Mouse (Mus musculus): ENCODE results near the gene Atxn7l3. TPM values are rescaled to one million over a fixed set of nuclear protein-coding genes. Genes with fewer than 3 reads are reported as not detected.

Gene Atxn7l3
- polyA plus RNA-seq, 2 experiments, result 3.6 to 11.6 TPM

DNA sequence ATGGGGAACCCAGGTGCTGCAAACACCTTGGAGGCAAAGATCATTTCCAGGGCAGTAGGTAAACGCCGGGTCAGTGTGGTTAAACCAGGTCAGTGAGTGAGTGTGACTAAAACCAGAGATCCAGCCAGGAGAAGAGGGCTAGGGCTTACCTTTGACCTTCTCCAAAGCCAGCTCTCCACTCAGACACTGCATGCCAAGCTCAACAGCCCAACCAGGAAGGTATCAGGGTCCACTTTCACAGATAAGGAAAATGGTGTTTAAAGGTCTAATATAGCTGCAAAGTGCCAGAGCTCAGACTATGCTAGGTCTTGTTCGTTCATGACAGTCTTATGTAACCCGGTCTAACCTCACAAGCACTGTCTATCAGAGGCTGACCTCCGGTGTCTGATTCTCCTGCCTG lies 55.2 kb downstream of the Atxn7l3 start:
- TF ChIP-seq EP300 (IDR thresholded peaks at IDR 0.05; ENCODE audit: low read depth) (no peak), CTCF (IDR thresholded peaks at IDR 0.05; ENCODE audit: low read depth) (no peak)
- Histone ChIP-seq H3K4me1 (replicated peaks; ENCODE audit: control insufficient read depth in 2 of 2, insufficient read depth in 2 of 2, low read length in 1 of 2) (peaks cover 0 to 5% of the 10 kb centered on the region in 2 experiments; a peak in 2 of 4 replicates), H3K36me3 (replicated peaks; ENCODE audit: control insufficient read depth, insufficient read depth, low read depth) (no peaks in the 10 kb centered on the region), H3K9me3 (ENCODE audit: control insufficient read depth, low read length) (no peaks in the 10 kb centered on the region), H3K4me2 (ENCODE audit: low read depth) (no peak overlapping the region), H3K27me3 (ENCODE audit: control insufficient read depth, insufficient read depth, low read length) (peaks cover 10% of the 10 kb centered on the region), H3K4me3 (ENCODE audit: insufficient read depth in 1 of 2, low read depth in 2 of 2, low read length in 2 of 2) (no peak overlapping the region), H3K9ac (replicated peaks) (no peak overlapping the region), H3K27ac (no peak overlapping the region)
- ATAC-seq (ENCODE audit: insufficient read depth) (peak; percentile 50), DNase-seq (ENCODE audit: low read depth in 3 of 3, low spot score in 3 of 3) (no peak)
- 62% methylated on average over 5 of the region's 5 CpGs for WGBS (ENCODE audit: insufficient replicate concordance)

- no peaks in the 10 kb centered on the region for H3K36me3 ChIP-seq (replicated peaks; ENCODE audit: control insufficient read depth, insufficient read depth, low read depth)
- TF ChIP-seq EP300 (IDR thresholded peaks at IDR 0.05; ENCODE audit: low read depth) (no peak), CTCF (IDR thresholded peaks at IDR 0.05; ENCODE audit: low read depth) (no peak)
- WGBS (ENCODE audit: insufficient replicate concordance), result 76% methylated on average over 6 of the region's 6 CpGs
- H3K4me3 ChIP-seq (ENCODE audit: insufficient read depth in 1 of 2, low read depth in 2 of 2, low read length in 2 of 2), result no peak overlapping the region
- no peak overlapping the region for H3K9ac ChIP-seq (replicated peaks)
- DNase-seq (ENCODE audit: low read depth in 3 of 3, low spot score in 3 of 3), result no peak
- H3K4me2 ChIP-seq (ENCODE audit: low read depth), result no peak overlapping the region
- peaks cover 0 to 8% of the 10 kb centered on the region in 2 experiments; a peak in 2 of 4 replicates for H3K4me1 ChIP-seq (replicated peaks; ENCODE audit: control insufficient read depth in 2 of 2, insufficient read depth in 2 of 2, low read length in 1 of 2)
- no peak for ATAC-seq (ENCODE audit: insufficient read depth)
- no peaks in the 10 kb centered on the region for H3K9me3 ChIP-seq (ENCODE audit: control insufficient read depth, low read length)
- H3K27ac ChIP-seq, result no peak overlapping the region
- H3K27me3 ChIP-seq (ENCODE audit: control insufficient read depth, insufficient read depth, low read length), result peaks cover 10% of the 10 kb centered on the region
Measured at GRCm38 (mm10) chr11:102240636-102241035, 55.8 kb downstream of the Atxn7l3 start.

Other genes with a start within 250 kb of the Atxn7l3 start
- gene Mpp2, start 208.1 kb downstream of the Atxn7l3 start, polyA plus RNA-seq (2012; rRNA removed), result 11.9 and 13.1 TPM in 2 replicates
- 7.4 and 10.6 TPM in 2 replicates for gene Mpp2, start 208.1 kb downstream of the Atxn7l3 start, polyA plus RNA-seq (2014; fragmentation: Nextera tagmentation; extraction: Ambion mirVana)
- not detected in 2 replicates for gene Ppy, start 195.3 kb downstream of the Atxn7l3 start, polyA plus RNA-seq (2012; rRNA removed)
- not detected in 2 replicates for gene Ppy, start 195.3 kb downstream of the Atxn7l3 start, polyA plus RNA-seq (2014; fragmentation: Nextera tagmentation; extraction: Ambion mirVana)
- 0.22 and 0.57 TPM in 2 replicates for gene Pyy, start 188.8 kb downstream of the Atxn7l3 start, polyA plus RNA-seq (2012; rRNA removed)
- not detected in 2 replicates for gene Pyy, start 188.8 kb downstream of the Atxn7l3 start, polyA plus RNA-seq (2014; fragmentation: Nextera tagmentation; extraction: Ambion mirVana)
- 10.1 and 11.3 TPM in 2 replicates for gene Nags, start 151.1 kb downstream of the Atxn7l3 start, polyA plus RNA-seq (2012; rRNA removed)
- gene Nags, start 151.1 kb downstream of the Atxn7l3 start, polyA plus RNA-seq (2014; fragmentation: Nextera tagmentation; extraction: Ambion mirVana), result 7.2 and 7.5 TPM in 2 replicates
- 8.9 and 9.2 TPM in 2 replicates for gene Tmem101, start 140.2 kb downstream of the Atxn7l3 start, polyA plus RNA-seq (2012; rRNA removed)
- 7.8 and 8.5 TPM in 2 replicates for gene Tmem101, start 140.2 kb downstream of the Atxn7l3 start, polyA plus RNA-seq (2014; fragmentation: Nextera tagmentation; extraction: Ambion mirVana)
- 10.4 and 15.4 TPM in 2 replicates for gene Lsm12, start 111.3 kb downstream of the Atxn7l3 start, polyA plus RNA-seq (2012; rRNA removed)
- gene Lsm12, start 111.3 kb downstream of the Atxn7l3 start, polyA plus RNA-seq (2014; fragmentation: Nextera tagmentation; extraction: Ambion mirVana), result 51.4 and 56.2 TPM in 2 replicates
- gene G6pc3, start 107.0 kb downstream of the Atxn7l3 start, polyA plus RNA-seq (2012; rRNA removed), result 12.6 and 14.8 TPM in 2 replicates
- 7.3 and 10.1 TPM in 2 replicates for gene G6pc3, start 107.0 kb downstream of the Atxn7l3 start, polyA plus RNA-seq (2014; fragmentation: Nextera tagmentation; extraction: Ambion mirVana)
- 8.8 and 10.0 TPM in 2 replicates for gene Hdac5, start 66.5 kb downstream of the Atxn7l3 start, polyA plus RNA-seq (2012; rRNA removed)
- gene Hdac5, start 66.5 kb downstream of the Atxn7l3 start, polyA plus RNA-seq (2014; fragmentation: Nextera tagmentation; extraction: Ambion mirVana), result 6.4 and 7.3 TPM in 2 replicates
- gene BC030867, start 47.7 kb downstream of the Atxn7l3 start, polyA plus RNA-seq (2012; rRNA removed), result 10.9 and 11.3 TPM in 2 replicates
- 10.8 and 13.2 TPM in 2 replicates for gene BC030867, start 47.7 kb downstream of the Atxn7l3 start, polyA plus RNA-seq (2014; fragmentation: Nextera tagmentation; extraction: Ambion mirVana)
- gene Asb16, start 27.9 kb downstream of the Atxn7l3 start, polyA plus RNA-seq (2012; rRNA removed), result 0.39 and 0.44 TPM in 2 replicates
- 0.05 and 0.08 TPM in 2 replicates for gene Asb16, start 27.9 kb downstream of the Atxn7l3 start, polyA plus RNA-seq (2014; fragmentation: Nextera tagmentation; extraction: Ambion mirVana)
- 19.1 and 19.8 TPM in 2 replicates for gene Tmub2, start 11.7 kb downstream of the Atxn7l3 start, polyA plus RNA-seq (2012; rRNA removed)
- gene Tmub2, start 11.7 kb downstream of the Atxn7l3 start, polyA plus RNA-seq (2014; fragmentation: Nextera tagmentation; extraction: Ambion mirVana), result 19.3 and 24.7 TPM in 2 replicates
- gene Ubtf, start 23.1 kb upstream of the Atxn7l3 start, polyA plus RNA-seq (2012; rRNA removed), result 19.9 and 34.7 TPM in 2 replicates
- gene Ubtf, start 23.1 kb upstream of the Atxn7l3 start, polyA plus RNA-seq (2014; fragmentation: Nextera tagmentation; extraction: Ambion mirVana), result 42.5 and 48.8 TPM in 2 replicates
- 570 and 632 TPM in 2 replicates for gene Slc4a1, start 69.6 kb upstream of the Atxn7l3 start, polyA plus RNA-seq (2012; rRNA removed)
- 606 and 703 TPM in 2 replicates for gene Slc4a1, start 69.6 kb upstream of the Atxn7l3 start, polyA plus RNA-seq (2014; fragmentation: Nextera tagmentation; extraction: Ambion mirVana)
- gene Rundc3a, start 96.8 kb upstream of the Atxn7l3 start, polyA plus RNA-seq (2012; rRNA removed), result 1.4 and 1.9 TPM in 2 replicates
- gene Rundc3a, start 96.8 kb upstream of the Atxn7l3 start, polyA plus RNA-seq (2014; fragmentation: Nextera tagmentation; extraction: Ambion mirVana), result 1.0 and 1.2 TPM in 2 replicates
- gene Slc25a39, start 111.3 kb upstream of the Atxn7l3 start, polyA plus RNA-seq (2012; rRNA removed), result 167 and 187 TPM in 2 replicates
- 339 and 363 TPM in 2 replicates for gene Slc25a39, start 111.3 kb upstream of the Atxn7l3 start, polyA plus RNA-seq (2014; fragmentation: Nextera tagmentation; extraction: Ambion mirVana)
- 25.4 and 28.9 TPM in 2 replicates for gene Grn, start 133.7 kb upstream of the Atxn7l3 start, polyA plus RNA-seq (2012; rRNA removed)
- 34.1 and 41.4 TPM in 2 replicates for gene Grn, start 133.7 kb upstream of the Atxn7l3 start, polyA plus RNA-seq (2014; fragmentation: Nextera tagmentation; extraction: Ambion mirVana)
- 1.6 and 2.0 TPM in 2 replicates for gene Fam171a2, start 151.1 kb upstream of the Atxn7l3 start, polyA plus RNA-seq (2012; rRNA removed)
- gene Fam171a2, start 151.1 kb upstream of the Atxn7l3 start, polyA plus RNA-seq (2014; fragmentation: Nextera tagmentation; extraction: Ambion mirVana), result 0.17 and 0.35 TPM in 2 replicates
- 28.4 and 35.4 TPM in 2 replicates for gene Itga2b, start 173.5 kb upstream of the Atxn7l3 start, polyA plus RNA-seq (2012; rRNA removed)
- gene Itga2b, start 173.5 kb upstream of the Atxn7l3 start, polyA plus RNA-seq (2014; fragmentation: Nextera tagmentation; extraction: Ambion mirVana), result 20.0 and 27.3 TPM in 2 replicates

Measured in liver, embryonic 14.5 days (tissue).